16 mouse cellular contexts compared by ENCODE assay signal in genomic region chr12:75924852-75925251, GRCm38 (mm10).
"Had no signal": no experiment of that assay in that cellular context is flagged by ENCODE, and none has a peak within 500 bp of the region (broad histone marks: within the 10 kb centered on the region; RNA-seq: fewer than 3 reads in every experiment).

No protein-coding gene starts in this region.

- H3K4me1 ChIP-seq: neural tube, embryonic 13.5 days; neural tube, embryonic 15.5 days; stomach, embryonic 15.5 days had no signal

- H3K4me2 ChIP-seq: neural tube, embryonic 13.5 days; neural tube, embryonic 15.5 days; stomach, embryonic 15.5 days had no signal

- DNase-seq: retina, postnatal 1 day; right cerebral cortex, adult 18-20 months; right cerebral cortex, postnatal 14 days; right cerebral cortex, postnatal 25 days; right cerebral cortex, postnatal 4 days; spleen, adult 18-20 months; thymus, adult 18-20 months; thymus, adult 2 months; thymus, postnatal 14 days; thymus, postnatal 25 days; thymus, postnatal 36 days; thymus, postnatal 4 days had no signal

- H3K27me3 ChIP-seq: neural tube, embryonic 13.5 days; neural tube, embryonic 15.5 days; stomach, embryonic 15.5 days had no signal

- H3K9me3 ChIP-seq: neural tube, embryonic 13.5 days; neural tube, embryonic 15.5 days; stomach, embryonic 15.5 days had no signal

- H3K27ac ChIP-seq: neural tube, embryonic 13.5 days; neural tube, embryonic 15.5 days; stomach, embryonic 15.5 days; stomach, postnatal 0 days had no signal

- H3K4me3 ChIP-seq: neural tube, embryonic 13.5 days; neural tube, embryonic 15.5 days; stomach, embryonic 15.5 days had no signal

- H3K9ac ChIP-seq: neural tube, embryonic 13.5 days; neural tube, embryonic 15.5 days; stomach, embryonic 15.5 days had no signal
